Mouse (Mus musculus) thymus, adult 2 months (tissue): ENCODE data around the gene Slco4a1. TPM values are rescaled to one million over a fixed set of nuclear protein-coding genes. Genes with fewer than 3 reads are reported as not detected.

Source experiments
- DNase-seq: peaks from one replicate; pipeline ENCODE4 v3.0.0; 2021
- H3K27ac ChIP-seq: fragments of 200-500 bp; 2 replicates; pipeline ENCODE4 v1.5.1; 2012; ENCODE audit warnings: low read length, control low read depth; ENCODE audit not compliant: control insufficient read depth, insufficient read depth
- H3K27me3 ChIP-seq: fragments of 200-500 bp; 2 replicates; pipeline ENCODE4 v1.6.1; 2012; ENCODE audit warnings: mild to moderate bottlenecking, low read length, moderate library complexity, mixed read lengths; ENCODE audit not compliant: control insufficient read depth, insufficient read depth
- H3K36me3 ChIP-seq: fragments of 200-500 bp; 2 replicates; pipeline ENCODE4 v1.6.1; 2012; ENCODE audit warnings: mild to moderate bottlenecking, low read length, moderate library complexity; ENCODE audit not compliant: control insufficient read depth, insufficient read depth
- H3K4me1 ChIP-seq: fragments of 200-500 bp; replicated peaks from 2 replicates; pipeline ENCODE4 v1.6.1; 2012; ENCODE audit warnings: low read length; ENCODE audit not compliant: control insufficient read depth, insufficient read depth
- H3K4me3 ChIP-seq: fragments of 200-500 bp; 2 replicates; pipeline ENCODE4 v1.5.1; 2012; ENCODE audit warnings: mild to moderate bottlenecking, low read length, control low read depth, moderate library complexity; ENCODE audit not compliant: control insufficient read depth, insufficient read depth
- CTCF ChIP-seq: fragments of 200-500 bp; IDR thresholded peaks from 2 replicates; pipeline ENCODE4 v1.5.1; 2012; ENCODE audit warnings: mild to moderate bottlenecking, control low read depth, low read length, moderate library complexity, borderline replicate concordance; ENCODE audit not compliant: control insufficient read depth, poor library complexity, insufficient read depth; ENCODE audit errors: extremely low read depth
- POLR2A ChIP-seq: fragments of 200-500 bp; IDR thresholded peaks from 2 replicates; pipeline ENCODE4 v1.6.1; 2012; ENCODE audit warnings: mild to moderate bottlenecking, low read length, control low read depth, moderate library complexity; ENCODE audit not compliant: control insufficient read depth, poor library complexity, insufficient read depth; ENCODE audit errors: extremely low read depth
- WGBS: fragments of 180-500 bp; shearing (Covaris S2); methylation state at CpG from one replicate; pipeline ENCODE4 v1.1.7; 2018; 5-methylcytosine and 5-hydroxymethylcytosine counted together
- polyA plus RNA-seq: library from polyadenylated mRNA; depleted of rRNA; stranded (reverse); fragments of >200 nt; gene quantifications from 2 replicates; pipeline ENCODE4 v1.2.3, GENCODE M21; 2012

Gene Slco4a1
- polyA plus RNA-seq, 1 experiment = 21.2 TPM

- H3K4me1 ChIP-seq = peaks cover 42% of the 10 kb centered on the region
- H3K27ac ChIP-seq = 0 out of 2 replicates have a peak overlapping the region, but pooled peaks have one; percentile 0
- H3K36me3 ChIP-seq = no peaks in the 10 kb centered on the region
- 37% methylated on average over 7 of the region's 7 CpGs for WGBS
- DNase-seq = no peak
- H3K4me3 ChIP-seq = no peak overlapping the region
- H3K27me3 ChIP-seq = no peaks in the 10 kb centered on the region
- TF ChIP-seq POLR2A (no peak), CTCF (no peak)
Observed at GRCm38 (mm10) chr2:180443861-180444260, 12.2 kb upstream of the Slco4a1 start.

DNA sequence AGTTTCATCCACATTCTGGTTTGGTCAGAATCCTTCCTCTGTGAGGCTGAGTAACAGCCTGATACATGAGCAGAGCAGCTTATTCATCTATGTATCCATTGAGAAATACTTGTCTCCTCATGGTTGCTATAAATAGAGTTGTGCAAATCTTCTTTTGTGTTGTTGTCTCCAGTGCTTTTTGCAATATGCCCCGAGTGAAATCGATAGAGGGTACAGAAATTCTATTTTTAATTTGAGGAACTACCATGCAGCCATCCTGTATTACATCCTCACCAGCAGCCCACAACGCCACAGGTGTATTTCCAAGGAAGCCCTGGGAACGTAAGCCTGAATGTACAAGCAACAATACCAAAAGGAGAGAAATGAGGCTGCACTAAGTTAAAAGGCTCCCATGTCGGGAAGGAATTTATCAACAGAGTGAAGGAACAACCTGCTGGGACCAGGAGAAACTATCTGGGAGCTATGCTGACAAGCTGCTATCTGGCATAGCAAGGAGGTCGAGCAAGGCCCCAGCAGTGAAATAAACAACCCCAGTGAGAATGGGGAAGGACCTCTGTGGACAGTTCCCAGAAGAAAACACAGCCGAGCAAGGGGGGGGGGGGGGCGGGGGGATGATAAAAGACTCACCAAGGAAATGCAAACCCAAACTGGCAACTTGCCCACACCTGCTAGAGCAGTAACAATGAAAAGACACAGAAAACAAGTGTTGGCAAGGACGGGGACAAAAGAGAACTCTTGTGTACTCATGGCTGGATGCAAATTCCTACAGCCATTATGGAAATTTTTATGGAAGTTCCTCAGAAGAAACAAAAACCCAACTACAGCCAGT, 10.9 kb upstream of the Slco4a1 start:
- peak overlapping the region; percentile 59; the same call in 1 of the 2 replicates for H3K27ac ChIP-seq
- WGBS = 9% methylated on average over 8 of the region's 9 CpGs
- no peak for DNase-seq
- H3K4me3 ChIP-seq = no peak overlapping the region
- no peak for TF ChIP-seq POLR2A
- no peak for TF ChIP-seq CTCF
- no peaks in the 10 kb centered on the region for H3K27me3 ChIP-seq
- H3K4me1 ChIP-seq = peaks cover 49% of the 10 kb centered on the region
- no peaks in the 10 kb centered on the region for H3K36me3 ChIP-seq

DNA sequence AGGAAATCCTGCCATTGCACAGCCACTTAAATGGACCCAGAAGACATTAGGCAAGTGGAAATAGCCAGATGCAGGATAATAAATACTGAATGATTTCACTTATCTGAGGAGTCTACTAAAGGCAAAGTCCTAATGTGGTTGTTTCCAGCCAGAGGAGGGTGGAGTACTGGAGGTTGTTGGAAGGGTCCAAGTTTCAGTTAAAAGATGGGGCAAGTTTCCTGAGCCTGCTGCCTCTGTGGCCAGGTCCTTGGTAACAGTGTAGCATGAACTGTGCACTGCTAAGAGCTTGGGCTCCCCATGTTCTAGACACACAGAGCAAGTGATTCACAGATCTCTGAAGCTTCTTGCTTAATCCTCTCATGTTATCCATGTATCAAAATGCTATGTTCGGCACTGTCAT, 10.1 kb upstream of the Slco4a1 start:
- no peak overlapping the region for H3K27ac ChIP-seq
- H3K36me3 ChIP-seq = no peaks in the 10 kb centered on the region
- H3K4me3 ChIP-seq = no peak overlapping the region
- no peaks in the 10 kb centered on the region for H3K27me3 ChIP-seq
- peaks cover 49% of the 10 kb centered on the region for H3K4me1 ChIP-seq
- 94% methylated on average over 1 of the region's 1 CpGs for WGBS
- no peak for TF ChIP-seq POLR2A
- no peak for TF ChIP-seq CTCF
- no peak for DNase-seq

- no peaks in the 10 kb centered on the region for H3K27me3 ChIP-seq
- no peak for DNase-seq
- TF ChIP-seq POLR2A = no peak
- no peak for TF ChIP-seq CTCF
- H3K4me1 ChIP-seq = peaks cover 32% of the 10 kb centered on the region
- no peak overlapping the region for H3K4me3 ChIP-seq
- no peaks in the 10 kb centered on the region for H3K36me3 ChIP-seq
- peak overlapping the region; percentile 49 for H3K27ac ChIP-seq
- WGBS = 19% methylated on average over 5 of the region's 5 CpGs
Observed at GRCm38 (mm10) chr2:180449007-180449406, 7.0 kb upstream of the Slco4a1 start.

GRCm38 (mm10) chr2:180450529-180450928, 5.5 kb upstream of the Slco4a1 start:
- Histone ChIP-seq H3K36me3 (no peaks in the 10 kb centered on the region), H3K4me3 (no peak overlapping the region), H3K27me3 (no peaks in the 10 kb centered on the region), H3K27ac (no peak overlapping the region), H3K4me1 (peaks cover 26% of the 10 kb centered on the region)
- no peak for TF ChIP-seq POLR2A
- TF ChIP-seq CTCF = no peak
- 90% methylated on average over 5 of the region's 5 CpGs for WGBS
- DNase-seq = no peak

DNA sequence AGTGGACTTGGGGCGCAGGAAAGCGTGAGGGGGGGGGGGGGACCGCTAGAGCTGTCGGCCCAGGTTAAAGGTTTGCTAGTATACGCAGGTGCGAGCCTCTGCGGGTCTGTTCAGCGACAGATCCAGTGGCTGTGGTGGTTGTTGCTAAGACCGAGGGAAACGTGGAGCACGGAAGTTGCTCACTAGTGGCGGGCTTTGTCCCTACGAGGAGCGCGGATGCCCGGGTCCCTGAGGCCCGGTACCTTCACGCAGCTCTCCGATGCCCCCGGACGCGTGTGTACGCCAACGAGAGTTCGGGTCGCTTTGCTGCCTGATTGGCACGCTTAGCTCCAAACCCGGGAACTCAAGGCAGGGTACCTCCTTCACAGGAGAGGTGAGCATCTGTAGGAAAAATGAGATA, 660 bp downstream of the Slco4a1 start:
- Histone ChIP-seq H3K27ac (no peak overlapping the region), H3K4me3 (peak overlapping the region; percentile 78), H3K4me1 (peaks cover 8% of the 10 kb centered on the region), H3K27me3 (no peaks in the 10 kb centered on the region), H3K36me3 (no peaks in the 10 kb centered on the region)
- under 1% methylated on average over 28 of the region's 28 CpGs for WGBS
- peak; percentile 28 for DNase-seq
- TF ChIP-seq POLR2A (no peak), CTCF (no peak)

DNA sequence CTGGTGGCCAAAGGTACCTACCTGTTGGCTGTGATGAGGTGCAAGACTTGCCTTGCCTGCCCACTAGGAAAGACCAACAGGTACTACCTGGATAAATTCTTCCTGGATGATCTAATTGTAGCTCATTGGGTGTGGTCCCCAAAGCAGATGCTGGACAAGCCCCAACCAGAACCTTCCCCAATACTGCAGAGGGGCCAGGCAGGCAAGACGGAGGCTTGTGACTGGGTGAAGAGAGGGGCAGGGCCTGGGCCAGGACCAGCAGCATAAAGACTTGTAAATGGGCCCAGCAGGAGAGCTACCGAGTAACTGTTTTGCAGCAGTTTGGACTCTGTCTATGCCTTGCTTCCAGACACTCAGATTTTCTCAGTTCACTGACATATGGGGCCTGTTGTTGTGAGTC, 1.6 kb downstream of the Slco4a1 start:
- H3K4me3 ChIP-seq = no peak overlapping the region
- H3K36me3 ChIP-seq = no peaks in the 10 kb centered on the region
- 96% methylated on average over 2 of the region's 2 CpGs for WGBS
- peaks cover 8% of the 10 kb centered on the region for H3K4me1 ChIP-seq
- H3K27me3 ChIP-seq = no peaks in the 10 kb centered on the region
- TF ChIP-seq POLR2A (no peak), CTCF (no peak)
- no peak for DNase-seq
- H3K27ac ChIP-seq = no peak overlapping the region
